Mouse (Mus musculus): ENCODE measurements around the gene Gm10401.

The Gm10401 gene

GRCm38 (mm10) chr5:115098195-115098594 lies at the start of gene Gm10401:
Gm10401 (minus strand) TSS chr5:115098295.
- no peak for DNase-seq (ENCODE audit: low read depth, low spot score)

GRCm38 (mm10) chr5:115147388-115147787 lies 49.3 kb upstream of the Gm10401 start:
- no peak for DNase-seq (ENCODE audit: low read depth, low spot score)

DNA sequence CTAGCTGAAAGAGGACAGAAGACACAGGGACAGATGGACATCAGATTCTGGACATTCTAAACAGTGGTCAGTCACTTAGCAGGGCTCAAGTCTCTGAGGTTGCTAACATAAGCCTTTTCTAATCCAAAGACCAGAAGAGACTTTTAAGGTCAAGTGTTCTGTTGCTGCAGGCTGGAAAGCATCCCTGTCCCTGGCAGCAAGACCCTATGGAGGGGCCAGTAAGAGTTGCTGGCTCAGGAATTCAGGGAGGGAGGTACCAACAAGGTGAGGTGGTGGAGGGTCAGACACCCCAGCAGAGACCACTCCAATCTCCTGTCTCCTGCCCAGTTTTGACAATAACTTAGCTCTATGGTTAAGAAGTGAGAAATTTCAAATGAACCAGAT lies 48.6 kb upstream of the Gm10401 start:
- no peak for DNase-seq (ENCODE audit: low read depth, low spot score)

GRCm38 (mm10) chr5:115145976-115146746 lies 48.1 kb upstream of the Gm10401 start:
- no peak for DNase-seq (ENCODE audit: low read depth, low spot score)

GRCm38 (mm10) chr5:115145253-115145968 lies 47.3 kb upstream of the Gm10401 start:
- DNase-seq (ENCODE audit: low read depth, low spot score) = peak; percentile 90

GRCm38 (mm10) chr5:115144471-115144870 lies 46.4 kb upstream of the Gm10401 start:
- peak; percentile 49 for DNase-seq (ENCODE audit: low read depth, low spot score)

- DNase-seq (ENCODE audit: low read depth, low spot score) = no peak
Observed at GRCm38 (mm10) chr5:115143552-115143951, 45.5 kb upstream of the Gm10401 start.

GRCm38 (mm10) chr5:115142166-115142697 lies 44.1 kb upstream of the Gm10401 start:
- peak; percentile 75 for DNase-seq (ENCODE audit: low read depth, low spot score)

GRCm38 (mm10) chr5:115140726-115141125 lies 42.6 kb upstream of the Gm10401 start:
- peak; percentile 90 for DNase-seq (ENCODE audit: low read depth, low spot score)

GRCm38 (mm10) chr5:115139124-115139523 lies 41.0 kb upstream of the Gm10401 start:
- no peak for DNase-seq (ENCODE audit: low read depth, low spot score)

- DNase-seq (ENCODE audit: low read depth, low spot score) = peak; percentile 88
Observed at GRCm38 (mm10) chr5:115134234-115135165, 36.4 kb upstream of the Gm10401 start, which contains the start of gene Unc119b. Unc119b (minus strand) TSS chr5:115134975.

DNA sequence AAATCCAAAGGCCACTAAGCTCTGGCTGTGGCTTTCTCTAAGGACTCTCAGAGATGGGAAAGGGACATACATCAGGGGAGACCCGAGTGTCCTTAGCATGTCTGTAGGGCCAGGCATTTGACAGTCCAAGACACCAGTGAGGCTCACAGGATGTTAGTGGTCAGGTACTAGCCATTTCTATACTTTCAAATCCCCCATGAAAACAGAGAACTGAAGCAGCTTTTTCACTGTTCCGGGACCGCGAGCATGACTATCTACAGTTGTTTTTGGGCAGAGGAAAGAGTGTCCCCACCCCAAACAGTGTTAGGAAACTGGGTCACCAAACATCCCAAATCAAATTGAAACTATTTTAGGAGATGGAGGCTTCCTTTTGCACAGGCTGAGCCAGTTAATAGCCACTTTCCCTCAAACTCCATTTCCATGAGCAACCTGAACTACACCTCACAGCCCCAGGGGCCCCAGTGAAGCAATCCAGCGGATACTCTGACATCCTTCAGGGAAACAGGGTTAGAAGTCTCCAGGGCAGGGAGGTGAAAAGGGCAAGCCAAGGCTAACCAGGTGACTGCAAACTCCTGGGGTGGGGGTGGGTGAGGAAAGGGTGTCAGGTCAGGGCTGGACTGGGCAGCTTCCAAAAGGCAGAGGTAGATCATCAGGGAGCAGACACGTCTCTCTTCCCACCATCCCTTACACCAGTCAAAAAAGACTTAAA lies 35.4 kb upstream of the Gm10401 start:
- no peak for DNase-seq (ENCODE audit: low read depth, low spot score)

- DNase-seq (ENCODE audit: low read depth, low spot score) = no peak
Observed at GRCm38 (mm10) chr5:115132465-115132864, 34.4 kb upstream of the Gm10401 start.

DNA sequence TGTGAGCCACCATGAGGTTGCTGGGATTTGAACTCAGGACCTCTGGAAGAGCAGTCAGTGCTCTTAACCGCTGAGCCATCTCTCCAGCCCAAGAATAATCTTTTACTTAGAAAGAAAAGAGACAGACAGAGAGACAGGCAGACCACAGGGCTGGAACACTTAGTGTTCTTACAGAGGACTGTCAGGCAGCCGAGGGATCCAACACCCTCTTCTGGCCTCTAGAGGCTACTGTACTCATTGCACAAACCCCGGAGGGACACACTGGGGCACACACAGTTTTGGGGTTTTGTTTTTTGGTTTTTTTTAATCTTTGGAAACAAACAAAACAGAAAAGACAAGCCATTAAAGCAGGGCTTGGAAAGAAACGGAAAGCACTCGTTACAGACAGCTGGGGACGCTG lies 31.2 kb upstream of the Gm10401 start:
- no peak for DNase-seq (ENCODE audit: low read depth, low spot score)

DNA sequence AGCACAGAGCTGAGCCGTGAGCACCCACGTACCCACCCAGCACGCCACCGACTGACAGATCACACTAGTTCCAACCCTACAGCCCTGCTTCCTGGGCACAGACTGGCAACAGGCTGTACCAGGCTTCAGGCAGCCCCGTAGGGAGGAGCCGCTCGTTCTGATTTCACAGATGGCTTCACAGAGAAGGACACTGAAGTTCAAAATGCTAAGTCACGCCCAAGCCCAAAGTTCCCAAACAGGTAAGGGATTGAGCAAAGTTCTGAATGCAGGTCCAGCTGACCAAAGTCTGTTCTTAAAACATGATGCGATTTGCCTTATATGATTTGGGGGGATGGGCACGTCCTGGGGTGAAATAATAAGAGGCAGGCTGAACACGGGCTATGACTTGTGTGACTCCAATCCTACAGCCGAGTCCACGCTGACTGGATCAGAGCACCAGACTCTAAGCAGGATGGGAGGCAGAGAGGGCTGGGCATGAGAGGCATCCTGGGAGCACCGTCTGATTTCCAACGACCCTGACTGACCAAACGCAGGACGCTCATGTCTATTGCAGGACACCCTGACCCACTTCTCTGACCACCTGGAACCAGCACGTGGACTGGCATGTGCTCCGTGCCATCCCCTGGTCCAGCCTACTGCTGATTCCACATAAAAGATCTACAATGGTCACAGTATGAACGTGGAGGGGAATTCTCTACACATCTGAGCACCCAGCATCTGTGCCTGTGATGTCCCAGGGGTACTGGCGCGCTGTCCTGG lies 29.5 kb upstream of the Gm10401 start:
- no peak for DNase-seq (ENCODE audit: low read depth, low spot score)

GRCm38 (mm10) chr5:115126578-115127312 lies 28.6 kb upstream of the Gm10401 start:
- no peak for DNase-seq (ENCODE audit: low read depth, low spot score)

DNA sequence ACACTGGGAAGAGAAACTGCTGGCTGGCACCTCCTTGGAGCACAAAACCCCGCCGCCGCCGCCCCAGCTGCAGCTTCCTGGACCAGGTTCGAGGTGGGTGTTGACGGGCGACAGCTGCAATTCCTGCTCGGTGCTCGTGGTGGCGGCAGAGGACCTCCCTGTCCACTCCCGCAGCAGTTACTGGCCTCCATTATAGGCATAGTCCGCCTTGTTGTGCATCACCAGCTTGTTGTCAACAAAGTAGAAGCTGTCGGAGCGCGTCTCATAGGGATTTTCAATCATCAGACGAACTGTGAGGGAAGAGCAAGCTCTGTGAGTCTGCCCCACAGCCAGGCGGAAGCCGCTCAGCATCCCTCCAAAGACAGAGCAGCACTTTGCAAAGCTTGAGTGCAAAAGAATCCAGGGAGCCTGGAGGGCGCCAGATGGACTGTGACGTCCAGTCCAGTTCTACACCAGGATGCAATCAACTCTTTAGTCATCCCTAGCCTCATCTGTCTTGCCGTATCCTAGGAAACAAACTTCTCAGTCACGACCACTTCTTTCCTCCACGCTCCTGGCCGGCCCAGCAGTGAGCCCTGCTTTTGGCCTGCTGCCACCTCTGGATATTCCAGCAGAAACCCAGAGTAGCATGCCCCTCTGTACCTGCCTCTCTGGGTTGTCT lies 27.2 kb upstream of the Gm10401 start:
- peak; percentile 75 for DNase-seq (ENCODE audit: low read depth, low spot score)

DNA sequence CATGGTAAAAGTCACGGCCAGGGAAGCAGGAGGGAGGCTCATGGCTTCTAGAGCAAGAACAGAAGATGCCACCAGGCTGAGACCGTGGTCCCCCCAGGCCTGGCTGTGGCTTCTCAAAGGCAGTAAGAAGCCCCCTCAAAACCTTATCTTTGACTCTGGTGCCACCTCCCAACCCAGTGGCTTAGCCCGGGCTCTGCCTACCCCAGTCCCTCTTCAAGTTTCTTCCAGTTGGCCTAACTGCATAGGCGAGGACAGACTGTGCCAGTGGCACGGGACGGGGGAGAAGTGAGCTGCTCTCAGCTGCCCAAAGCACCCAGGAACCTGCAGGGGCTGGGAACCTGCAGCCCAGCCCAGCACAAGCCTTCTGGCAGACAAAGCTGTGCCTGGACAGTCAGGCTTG lies 26.6 kb upstream of the Gm10401 start:
- DNase-seq (ENCODE audit: low read depth, low spot score) = no peak

GRCm38 (mm10) chr5:115120978-115121377 lies 22.9 kb upstream of the Gm10401 start:
- DNase-seq (ENCODE audit: low read depth, low spot score) = no peak
